Mouse (Mus musculus) MEL (cell line): Measurements from ENCODE around the gene Anapc15. TPM values are rescaled to one million over a fixed set of nuclear protein-coding genes. Genes with fewer than 3 reads are reported as not detected.

Source experiments
- DNase-seq: peaks from one replicate; pipeline ENCODE4 v3.0.0; 2011; ENCODE audit warnings: low read depth, low spot score
- H3K27ac ChIP-seq: 2 replicates; pipeline ENCODE4 v1.5.1; 2012; ENCODE audit warnings: low read depth, mild to moderate bottlenecking, control low read depth, low read length, moderate library complexity; ENCODE audit not compliant: control insufficient read depth
- H3K27me3 ChIP-seq, 2 experiments: fragments of 150-350 bp in 1 of 2; sonication (generic) in 1 of 2; 2 replicates each; pipeline ENCODE4 v1.6.1; 2012; ENCODE audit warnings: low read length in 2 of 2, mild to moderate bottlenecking in 2 of 2, improper control_type of control experiment in 1 of 2, moderate library complexity in 1 of 2; ENCODE audit not compliant: insufficient read depth in 2 of 2, control insufficient read depth in 1 of 2
- H3K36me3 ChIP-seq, 2 experiments: 2 replicates each; pipeline ENCODE4 v1.6.1; 2012 to 2014; ENCODE audit warnings: low read length in 2 of 2, improper control_type of control experiment in 1 of 2, inconsistent platforms in 1 of 2, mild to moderate bottlenecking in 1 of 2; ENCODE audit not compliant: insufficient read depth in 2 of 2, control insufficient read depth in 1 of 2
- H3K4me1 ChIP-seq, 2 experiments: fragments of 150-350 bp in 1 of 2; sonication (generic) in 1 of 2; 2 replicates each; pipeline ENCODE4 v1.6.1; 2012; ENCODE audit warnings: low read length in 2 of 2, improper control_type of control experiment in 1 of 2, mild to moderate bottlenecking in 1 of 2; ENCODE audit not compliant: insufficient read depth in 2 of 2, control insufficient read depth in 1 of 2
- H3K4me3 ChIP-seq, 2 experiments: fragments of 150-350 bp in 1 of 2; sonication (generic) in 1 of 2; 2 replicates each; pipeline ENCODE4 v1.5.1; 2012; ENCODE audit warnings: low read depth in 2 of 2, low read length in 2 of 2, mild to moderate bottlenecking in 2 of 2, moderate library complexity in 2 of 2, control low read depth in 1 of 2, improper control_type of control experiment in 1 of 2; ENCODE audit not compliant: control insufficient read depth in 1 of 2, insufficient read depth in 1 of 2
- H3K79me2 ChIP-seq: 2 replicates; pipeline ENCODE4 v1.6.1; 2012; ENCODE audit warnings: mild to moderate bottlenecking, low read length, moderate library complexity; ENCODE audit not compliant: control insufficient read depth, poor library complexity, insufficient read depth
- H3K9ac ChIP-seq: 2 replicates; pipeline ENCODE4 v1.6.1; 2012; ENCODE audit warnings: low read depth, mild to moderate bottlenecking, control low read depth, low read length, moderate library complexity; ENCODE audit not compliant: control insufficient read depth, poor library complexity, severe bottlenecking
- H3K9me3 ChIP-seq: fragments of 150-350 bp; sonication (generic); replicated peaks from 2 replicates; pipeline ENCODE4 v1.6.1; 2012; ENCODE audit warnings: mild to moderate bottlenecking, low read length, improper control_type of control experiment, moderate library complexity; ENCODE audit not compliant: insufficient read depth
- E2F4 ChIP-seq: IDR thresholded peaks from 2 replicates; pipeline ENCODE4 v1.6.1; 2011; ENCODE audit warnings: low read depth, low read length, improper control_type of control experiment, borderline replicate concordance
- EP300 ChIP-seq, 2 experiments: IDR thresholded peaks; 2 replicates each; pipeline ENCODE4 v1.6.1; 2011; ENCODE audit warnings: improper control_type of control experiment in 2 of 2, low read length in 2 of 2, low read depth in 1 of 2, mild to moderate bottlenecking in 1 of 2
- GABPA ChIP-seq: IDR thresholded peaks from 2 replicates; pipeline ENCODE4 v1.6.1; 2012; ENCODE audit warnings: low read depth, mild to moderate bottlenecking, inconsistent platforms, low read length, improper control_type of control experiment, moderate library complexity
- GATA1 ChIP-seq: IDR thresholded peaks from 2 replicates; pipeline ENCODE4 v1.6.1; 2011; ENCODE audit warnings: low read depth, low read length, improper control_type of control experiment
- HCFC1 ChIP-seq: IDR thresholded peaks from 2 replicates; pipeline ENCODE4 v1.6.1; 2012; ENCODE audit warnings: low read depth, mild to moderate bottlenecking, inconsistent platforms, low read length, improper control_type of control experiment, moderate library complexity
- KAT2A ChIP-seq: conservative IDR thresholded peaks from 2 replicates; pipeline ENCODE4 v1.6.1; 2012; ENCODE audit warnings: low read depth, low read length, improper control_type of control experiment, inconsistent platforms
- MEF2A ChIP-seq: IDR thresholded peaks from 2 replicates; pipeline ENCODE4 v1.6.1; 2014; ENCODE audit warnings: low read depth, mild to moderate bottlenecking, inconsistent platforms, low read length, improper control_type of control experiment; ENCODE audit not compliant: poor library complexity, insufficient replicate concordance, severe bottlenecking; ENCODE audit errors: extremely low read depth
- NELFE ChIP-seq: IDR thresholded peaks from 2 replicates; pipeline ENCODE4 v1.6.1; 2011; ENCODE audit warnings: low read depth, low read length, improper control_type of control experiment
- POLR2AphosphoS2 ChIP-seq: IDR thresholded peaks from 2 replicates; pipeline ENCODE4 v1.6.1; 2011; ENCODE audit warnings: low read length, improper control_type of control experiment
- POLR2AphosphoS5 ChIP-seq: IDR thresholded peaks from 2 replicates; pipeline ENCODE4 v1.6.1; 2012; ENCODE audit warnings: low read depth, borderline replicate concordance, mild to moderate bottlenecking, inconsistent platforms, low read length, moderate library complexity, mixed read lengths
- SMC3 ChIP-seq: IDR thresholded peaks from 2 replicates; pipeline ENCODE4 v1.6.1; 2011; ENCODE audit warnings: low read depth, low read length, improper control_type of control experiment
- TBP ChIP-seq: IDR thresholded peaks from 2 replicates; pipeline ENCODE4 v1.8.0; 2011; ENCODE audit warnings: low read depth, low read length, improper control_type of control experiment
- TCF12 ChIP-seq: IDR thresholded peaks from 2 replicates; pipeline ENCODE4 v1.6.1; 2014; ENCODE audit warnings: low read depth, mild to moderate bottlenecking, inconsistent platforms, low read length, improper control_type of control experiment, moderate library complexity
- UBTF ChIP-seq: IDR thresholded peaks from 2 replicates; pipeline ENCODE4 v1.6.1; 2012; ENCODE audit warnings: low read depth, mild to moderate bottlenecking, inconsistent platforms, low read length, improper control_type of control experiment, moderate library complexity, borderline replicate concordance; ENCODE audit not compliant: insufficient read depth
- USF1 ChIP-seq: IDR thresholded peaks from 2 replicates; pipeline ENCODE4 v1.6.1; 2014; ENCODE audit warnings: low read depth, mild to moderate bottlenecking, inconsistent platforms, low read length, improper control_type of control experiment, moderate library complexity
- ZKSCAN1 ChIP-seq: IDR thresholded peaks from 2 replicates; pipeline ENCODE4 v1.6.1; 2012; ENCODE audit warnings: low read depth, mild to moderate bottlenecking, inconsistent platforms, low read length, improper control_type of control experiment, moderate library complexity
- ZMIZ1 ChIP-seq: IDR thresholded peaks from 2 replicates; pipeline ENCODE4 v1.6.1; 2012; ENCODE audit warnings: low read depth, mild to moderate bottlenecking, inconsistent platforms, low read length, improper control_type of control experiment, moderate library complexity
- ZNF384 ChIP-seq: IDR thresholded peaks from 2 replicates; pipeline ENCODE4 v1.6.1; 2012; ENCODE audit warnings: low read depth, mild to moderate bottlenecking, inconsistent platforms, low read length, improper control_type of control experiment
- polyA plus RNA-seq, 2 experiments: library from polyadenylated mRNA; stranded (reverse) in 1 of 2; unstranded in 1 of 2; fragments of >175 nt in 1 of 2; fragments of >200 nt in 1 of 2; gene quantifications; 2 replicates each; pipeline versions ENCODE4 v1.2.1 to v1.2.4; 2012; ENCODE audit warnings: low replicate concordance in 2 of 2, low read depth in 1 of 2; ENCODE audit not compliant: insufficient read length in 2 of 2, insufficient read depth in 1 of 2, missing spikeins in 1 of 2
- total RNA-seq: library from RNA; depleted of rRNA; stranded (reverse); fragments of 300-350 nt; gene quantifications from 2 replicates; pipeline ENCODE4 v1.2.3, GENCODE M21; 2012

Anapc15 gene
- total and polyA plus RNA-seq, 3 experiments: 68.7 to 103 TPM; not detected in 1

- no peaks in the 10 kb centered on the region for H3K9me3 ChIP-seq
- H3K9ac ChIP-seq: no peak overlapping the region
- H3K4me3 ChIP-seq: no peak overlapping the region
- peaks cover 7 to 22% of the 10 kb centered on the region in 2 experiments; a peak in 3 of 4 replicates for H3K4me1 ChIP-seq
- peaks cover 61% of the 10 kb centered on the region for H3K79me2 ChIP-seq
- no peak for DNase-seq
- no peak for TF ChIP-seq SMC3
- no peak for TF ChIP-seq NELFE
- no peak for TF ChIP-seq ZNF384
- TF ChIP-seq USF1: no peak
- TF ChIP-seq EP300 (IDR thresholded peaks at IDR 0.05; ENCODE audit: low read depth in 1 of 2, low read length in 2 of 2): no peak
- TF ChIP-seq MEF2A: no peak
- TF ChIP-seq GATA1: no peak
- no peak for TF ChIP-seq UBTF
- no peak for TF ChIP-seq TCF12
- TF ChIP-seq ZMIZ1: no peak
- H3K27ac ChIP-seq: no peak overlapping the region
- no peaks in the 10 kb centered on the region for H3K27me3 ChIP-seq
- peaks cover 8 to 26% of the 10 kb centered on the region in 2 experiments for H3K36me3 ChIP-seq
Observed at GRCm38 (mm10) chr7:101937569-101937968, 74.1 kb downstream of the Anapc15 start.

GRCm38 (mm10) chr7:101938348-101938747 lies 74.8 kb downstream of the Anapc15 start:
- peaks cover 58% of the 10 kb centered on the region for H3K79me2 ChIP-seq
- no peak overlapping the region for H3K4me3 ChIP-seq
- H3K27me3 ChIP-seq: no peaks in the 10 kb centered on the region
- peaks cover 4 to 20% of the 10 kb centered on the region in 2 experiments; a peak in 2 of 4 replicates for H3K4me1 ChIP-seq
- peaks cover 8 to 22% of the 10 kb centered on the region in 2 experiments for H3K36me3 ChIP-seq
- no peaks in the 10 kb centered on the region for H3K9me3 ChIP-seq
- no peak overlapping the region for H3K9ac ChIP-seq
- H3K27ac ChIP-seq: no peak overlapping the region
- TF ChIP-seq TBP (no peak), POLR2AphosphoS5 (no peak), E2F4 (no peak), ZMIZ1 (no peak), KAT2A (no peak), POLR2AphosphoS2 (no peak), GABPA (no peak), ZKSCAN1 (no peak), UBTF (no peak), HCFC1 (no peak)
- DNase-seq: no peak
